Mouse (Mus musculus): Measurements from ENCODE around the gene Fosb.

Fosb gene

DNA sequence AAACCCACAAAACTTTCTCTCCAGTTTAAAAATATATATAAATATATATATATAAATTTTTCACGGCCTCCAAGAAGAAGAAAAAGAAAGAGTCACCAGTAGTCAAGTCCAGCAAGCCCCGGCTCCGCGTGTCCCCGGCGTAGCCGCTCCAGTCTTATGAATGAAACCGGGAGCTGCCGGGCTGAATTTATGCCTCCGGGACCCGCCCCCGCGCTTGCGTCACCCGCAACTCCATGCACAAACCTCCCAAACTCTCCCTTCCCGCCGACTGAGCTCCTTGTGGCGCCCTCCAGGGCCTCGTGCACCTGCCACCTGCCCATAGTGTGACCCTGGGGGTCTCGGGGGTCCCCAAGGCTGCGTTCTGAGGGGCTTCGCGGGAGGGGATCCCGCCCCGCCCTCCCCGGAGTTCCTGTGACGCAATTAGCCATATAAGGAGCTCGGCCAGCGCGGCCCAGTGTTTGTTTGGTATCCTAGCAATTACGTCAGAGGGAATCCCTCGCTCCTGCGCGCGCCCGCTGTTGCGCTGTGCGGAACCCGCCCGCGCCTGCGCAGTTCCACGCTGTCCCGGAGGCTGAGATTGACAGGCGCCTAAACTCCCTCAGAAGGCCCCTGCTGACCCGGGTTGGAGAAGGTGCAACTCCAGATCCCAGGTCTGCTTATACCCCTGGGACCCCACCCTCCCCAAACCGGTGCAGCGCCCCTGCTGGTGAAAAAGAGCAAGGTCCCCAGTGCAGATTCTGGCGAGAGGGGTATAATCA, at the start of gene Fosb:
Gene Fosb, minus strand, starts transcription at position 168 of the 758 bp plus-strand sequence.
- DNase-seq (ENCODE audit: extremely low read depth, low read depth, low spot score) = no peak

- DNase-seq (ENCODE audit: extremely low read depth, low read depth, low spot score) = no peak
These were observed 49.5 kb upstream of the Fosb start, which contains the start of the genes Cd3eap and Ppp1r13l for GRCm38 (mm10) chr7:19359299-19359891. Gene Cd3eap (minus strand): TSS chr7:19359483. Gene Ppp1r13l (plus strand): TSS chr7:19359749.

- DNase-seq (ENCODE audit: extremely low read depth, low read depth, low spot score) = no peak
These were observed 48.8 kb upstream of the Fosb start for GRCm38 (mm10) chr7:19358634-19359033.

DNA sequence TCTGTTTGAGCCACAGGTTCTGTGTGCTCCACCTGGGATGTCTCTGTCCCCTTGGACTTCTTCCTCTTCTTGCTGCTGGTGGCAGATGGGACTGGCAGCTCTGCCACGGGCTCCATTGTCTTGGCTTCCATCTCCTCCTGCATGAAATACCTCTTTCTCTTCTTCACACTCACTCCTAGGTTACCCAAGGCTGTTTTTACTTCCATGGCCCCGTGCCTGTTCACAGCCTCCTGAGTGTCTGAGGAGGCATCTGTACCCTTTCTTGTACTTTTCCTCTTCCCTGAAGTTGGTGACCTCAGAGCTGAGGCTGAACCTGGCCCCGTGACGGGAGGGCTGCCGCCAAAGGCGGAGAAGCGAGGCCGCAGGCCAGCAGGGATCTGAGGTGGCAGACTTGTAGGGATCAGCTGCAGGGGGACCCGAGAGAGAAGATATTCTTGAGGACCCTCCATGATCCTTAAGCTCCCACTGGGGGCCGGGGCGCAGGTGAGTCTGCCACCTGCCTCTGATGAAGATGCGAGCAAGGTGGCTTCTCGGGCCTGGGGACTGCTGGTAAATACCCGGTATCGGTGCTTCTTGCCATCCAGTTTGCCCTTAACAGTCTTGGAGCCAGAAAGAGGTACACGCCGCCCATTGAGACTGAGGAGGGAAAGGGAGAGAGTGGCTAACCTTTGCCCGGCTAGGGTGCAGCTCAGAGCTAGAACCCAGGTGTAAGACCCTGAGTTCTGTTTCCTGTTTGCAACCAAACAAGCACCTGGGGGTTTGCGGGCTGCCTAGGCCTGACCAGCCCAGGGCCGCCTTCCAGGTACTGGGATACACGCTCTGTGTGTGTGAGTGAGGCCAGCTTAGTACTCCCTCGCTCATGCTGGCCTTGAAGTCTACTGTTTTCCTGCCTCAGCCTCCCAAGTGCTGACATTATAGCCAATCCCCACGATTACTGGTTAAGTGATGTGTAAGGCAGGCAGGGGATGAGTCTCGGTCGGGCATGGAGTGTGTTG, 47.8 kb upstream of the Fosb start:
- no peak for DNase-seq (ENCODE audit: extremely low read depth, low read depth, low spot score)

- DNase-seq (ENCODE audit: extremely low read depth, low read depth, low spot score) = no peak
These were observed 46.5 kb upstream of the Fosb start for GRCm38 (mm10) chr7:19356311-19356710.

DNA sequence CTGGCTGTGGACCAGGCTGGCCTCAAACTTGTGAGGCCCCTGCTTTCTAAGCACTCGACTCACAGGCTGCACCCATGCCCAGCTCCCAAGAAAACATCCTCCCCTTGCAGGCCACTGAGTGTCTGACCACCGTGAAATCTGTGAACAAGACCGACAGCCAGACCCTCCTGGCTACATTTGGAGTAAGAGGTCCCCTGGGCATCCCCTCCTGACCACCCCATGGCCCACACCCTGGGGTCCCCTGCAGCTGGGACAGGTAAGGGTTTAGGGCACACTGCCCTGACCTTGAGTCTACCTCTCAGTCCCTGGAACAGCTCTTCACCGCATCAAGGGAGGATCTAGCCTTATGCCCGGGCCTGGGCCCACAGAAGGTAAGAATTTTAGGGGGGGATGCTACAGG, 45.1 kb upstream of the Fosb start:
- no peak for DNase-seq (ENCODE audit: extremely low read depth, low read depth, low spot score)

GRCm38 (mm10) chr7:19350221-19350620, 40.4 kb upstream of the Fosb start:
- no peak for DNase-seq (ENCODE audit: extremely low read depth, low read depth, low spot score)

GRCm38 (mm10) chr7:19349188-19349915, 39.5 kb upstream of the Fosb start:
- no peak for DNase-seq (ENCODE audit: extremely low read depth, low read depth, low spot score)

DNA sequence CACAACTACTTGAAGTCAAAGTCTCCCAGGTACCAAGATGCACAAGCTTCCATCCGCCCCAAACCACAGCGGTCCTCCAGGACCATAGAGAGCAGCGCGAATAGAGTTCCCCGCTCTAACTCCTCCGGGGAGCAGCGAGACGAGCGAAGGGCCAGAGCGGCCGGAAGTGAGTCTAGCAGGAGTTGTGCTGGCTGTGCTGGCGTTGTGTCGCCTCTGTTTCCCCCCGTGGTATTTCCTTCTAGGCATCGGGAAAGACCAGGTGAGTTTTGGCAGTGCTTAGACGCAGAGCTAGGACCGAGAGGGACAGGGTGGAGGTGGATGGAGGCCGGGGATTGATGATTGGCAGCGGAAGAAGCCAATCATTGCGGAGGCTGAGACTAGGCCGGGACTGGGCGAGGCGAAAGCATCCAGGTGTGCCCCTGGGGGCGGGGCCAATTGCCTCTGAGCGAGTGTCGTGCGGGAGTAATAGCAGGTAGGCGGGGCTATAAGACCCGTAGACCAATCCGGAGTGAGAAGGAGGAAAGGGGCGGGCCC, 35.2 kb upstream of the Fosb start:
- DNase-seq (ENCODE audit: extremely low read depth, low read depth, low spot score) = no peak

GRCm38 (mm10) chr7:19344237-19344847, 34.5 kb upstream of the Fosb start, which contains the start of gene Ercc1:
Gene Ercc1 (plus strand): TSS chr7:19344778.
- DNase-seq (ENCODE audit: extremely low read depth, low read depth, low spot score) = no peak

GRCm38 (mm10) chr7:19343210-19343808, 33.5 kb upstream of the Fosb start:
- DNase-seq (ENCODE audit: extremely low read depth, low read depth, low spot score) = no peak

- no peak for DNase-seq (ENCODE audit: extremely low read depth, low read depth, low spot score)
These were observed 32.7 kb upstream of the Fosb start for GRCm38 (mm10) chr7:19342481-19343027.

DNA sequence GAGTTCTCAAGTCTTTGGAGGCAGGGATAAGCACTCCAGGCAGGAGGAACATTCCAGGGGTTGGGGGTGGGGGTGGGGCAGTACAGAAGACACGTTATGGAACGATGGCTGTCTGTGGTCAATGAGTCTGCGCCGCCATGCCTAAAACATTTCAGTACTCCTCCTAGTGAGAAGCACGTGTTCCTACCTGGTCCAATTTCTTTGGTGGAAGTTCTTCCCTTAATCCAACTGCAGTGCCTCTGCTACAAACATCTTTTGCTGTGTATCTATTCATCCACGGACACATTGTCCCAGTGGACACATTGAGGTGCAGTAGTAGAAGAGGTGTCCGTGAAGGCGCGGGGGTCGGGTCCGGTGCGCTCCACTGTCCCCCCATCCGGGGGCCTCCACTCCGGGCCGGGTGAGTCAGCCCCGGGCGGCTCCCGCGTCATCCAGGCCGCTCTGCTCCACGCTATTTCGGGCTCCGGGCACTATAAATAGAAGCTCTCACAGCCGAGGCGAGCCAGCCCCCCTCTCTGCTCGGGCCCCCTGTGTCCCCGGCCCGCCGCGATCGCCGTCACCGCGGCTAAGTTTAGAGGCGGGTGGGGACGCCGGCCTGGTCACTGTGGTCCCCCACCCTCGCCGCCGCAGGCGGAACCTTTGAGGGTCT, 32.0 kb upstream of the Fosb start:
- DNase-seq (ENCODE audit: extremely low read depth, low read depth, low spot score) = no peak

GRCm38 (mm10) chr7:19341250-19341649, 31.4 kb upstream of the Fosb start:
- no peak for DNase-seq (ENCODE audit: extremely low read depth, low read depth, low spot score)

DNA sequence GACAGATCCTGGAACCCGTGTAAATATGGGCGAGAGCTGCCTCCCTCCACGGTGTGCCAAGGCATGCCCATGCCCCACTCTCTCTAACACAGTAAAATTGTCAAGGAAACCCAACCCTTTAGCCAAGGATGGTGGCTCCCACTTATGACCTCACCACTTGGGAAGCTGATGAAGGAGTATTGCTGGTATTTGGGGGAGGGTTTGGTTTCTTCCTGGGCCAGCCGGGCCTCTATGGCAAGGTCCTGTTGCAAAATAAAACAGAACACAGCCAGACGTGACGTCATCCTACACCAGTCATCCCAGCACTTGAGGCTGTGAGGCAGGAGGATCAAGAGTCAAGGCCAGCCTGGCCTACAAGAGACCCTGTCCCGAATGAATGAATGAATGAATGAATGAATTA, 28.7 kb upstream of the Fosb start:
- no peak for DNase-seq (ENCODE audit: extremely low read depth, low read depth, low spot score)

GRCm38 (mm10) chr7:19338060-19338459, 28.2 kb upstream of the Fosb start:
- DNase-seq (ENCODE audit: extremely low read depth, low read depth, low spot score) = no peak

DNA sequence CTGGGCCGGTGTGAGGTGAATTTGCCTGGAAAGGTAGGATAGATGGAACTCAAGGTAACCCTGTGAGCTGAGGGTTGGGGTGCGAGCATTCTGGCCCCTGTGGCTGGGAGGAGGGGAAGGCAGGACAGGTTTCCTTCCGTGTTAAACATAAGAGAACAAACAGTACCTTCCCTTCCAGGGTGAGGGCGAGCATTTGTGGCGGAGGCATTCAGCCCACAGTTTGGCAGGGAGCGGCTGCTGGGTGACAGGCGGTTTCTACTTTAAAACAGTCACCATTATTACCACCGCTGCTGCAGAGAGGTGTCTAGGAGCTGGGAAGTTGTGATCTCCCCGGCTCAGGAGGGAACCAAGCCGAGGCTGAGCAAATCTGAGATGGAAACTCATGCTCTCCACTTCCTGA, 27.3 kb upstream of the Fosb start:
- DNase-seq (ENCODE audit: extremely low read depth, low read depth, low spot score) = no peak

GRCm38 (mm10) chr7:19335583-19335982, 25.7 kb upstream of the Fosb start:
- DNase-seq (ENCODE audit: extremely low read depth, low read depth, low spot score) = no peak
